ENCODE assay signal across 8 mouse cellular contexts in genomic region chr9:57762563-57762991, GRCm38 (mm10). TPM values are rescaled to one million over a fixed set of nuclear protein-coding genes. Genes with fewer than 3 reads are reported as not detected.
DNase-seq lines count a peak whose midpoint lies in the region; ATAC-seq and TF ChIP-seq lines count a peak whose summit lies in the region.

No protein-coding gene starts in this region.

- H3K4me2 ChIP-seq in limb, embryonic 14.5 days (replicated peaks; ENCODE audit: low read depth, low read length, severe bottlenecking): 0 out of 2 replicates have a peak overlapping the region, but pooled peaks have one; percentile 7
- peak overlapping the region; percentile 95 for H3K4me2 ChIP-seq in midbrain, embryonic 14.5 days (ENCODE audit: low read length)

- peaks cover 43% of the 10 kb centered on the region for H3K4me1 ChIP-seq in hindbrain, embryonic 10.5 days (replicated peaks)
- peaks cover 32% of the 10 kb centered on the region for H3K4me1 ChIP-seq in limb, embryonic 14.5 days (ENCODE audit: control insufficient read depth, insufficient read depth, low read length)
- peaks cover 31% of the 10 kb centered on the region for H3K4me1 ChIP-seq in midbrain, embryonic 14.5 days (ENCODE audit: control insufficient read depth, insufficient read depth, low read length)

- no peaks in the 10 kb centered on the region for H3K27me3 ChIP-seq in hindbrain, embryonic 10.5 days (ENCODE audit: insufficient read depth, poor library complexity, severe bottlenecking)
- H3K27me3 ChIP-seq in limb, embryonic 14.5 days (ENCODE audit: control insufficient read depth, insufficient read depth, low read length): no peaks in the 10 kb centered on the region
- H3K27me3 ChIP-seq in midbrain, embryonic 14.5 days (ENCODE audit: control insufficient read depth, insufficient read depth, low read length): no peaks in the 10 kb centered on the region

- H3K27ac ChIP-seq in hindbrain, embryonic 10.5 days: peak overlapping the region; percentile 26; the same call in 1 of the 2 replicates
- H3K27ac ChIP-seq in limb, embryonic 14.5 days (replicated peaks; ENCODE audit: low read depth, low read length): peak overlapping the region; percentile 5; the same call in 1 of the 2 replicates
- no peak overlapping the region for H3K27ac ChIP-seq in midbrain, embryonic 14.5 days (replicated peaks; ENCODE audit: low read depth, low read length)

- peak overlapping the region; percentile 93 for H3K4me3 ChIP-seq in hindbrain, embryonic 10.5 days
- H3K4me3 ChIP-seq in limb, embryonic 14.5 days (replicated peaks; ENCODE audit: low read length): no peak overlapping the region
- H3K4me3 ChIP-seq in midbrain, embryonic 14.5 days (replicated peaks; ENCODE audit: low read depth, low read length): no peak overlapping the region

- no peak for TF ChIP-seq POLR2A in limb, embryonic 14.5 days (IDR thresholded peaks at IDR 0.05; ENCODE audit: borderline replicate concordance, extremely low read depth, insufficient read depth, insufficient read length)

- H3K36me3 ChIP-seq in hindbrain, embryonic 10.5 days: peaks cover 45% of the 10 kb centered on the region
- peaks cover 44% of the 10 kb centered on the region for H3K36me3 ChIP-seq in limb, embryonic 14.5 days (ENCODE audit: control insufficient read depth, insufficient read depth, low read length)
- peaks cover 40% of the 10 kb centered on the region for H3K36me3 ChIP-seq in midbrain, embryonic 14.5 days (ENCODE audit: control insufficient read depth, insufficient read depth, low read length)

- no peak for ATAC-seq in limb, embryonic 14.5 days (ENCODE audit: low FRiP score, low read depth)
- ATAC-seq in midbrain, embryonic 14.5 days (ENCODE audit: low FRiP score, low TSS enrichment): no peak

- H3K9ac ChIP-seq in limb, embryonic 14.5 days (ENCODE audit: low read depth, low read length, severe bottlenecking): 0 out of 2 replicates have a peak overlapping the region, but pooled peaks have one; percentile 25
- peak overlapping the region; percentile 9; the same call in 1 of the 2 replicates for H3K9ac ChIP-seq in midbrain, embryonic 14.5 days (replicated peaks; ENCODE audit: low read length)

- peak; percentile 56 for DNase-seq in embryo, embryonic 10 days (ENCODE audit: low spot score)
- no peak for DNase-seq in embryo, embryonic 9.5 days (ENCODE audit: extremely low spot score)
- DNase-seq in adrenal gland, postnatal 36 days: peak; percentile 40 to 47
- DNase-seq in fibroblast of lung, adult 2 months (ENCODE audit: low read depth): peak; percentile 56
- DNase-seq in hindbrain, embryonic 10.5 days (ENCODE audit: low spot score): peak; percentile 35
- peak; percentile 35 for DNase-seq in limb, embryonic 14.5 days (ENCODE audit: low spot score)
- peak; percentile 61 for DNase-seq in midbrain, embryonic 14.5 days
- peak; percentile 72 for DNase-seq in thymus, postnatal 4 days

- no peaks in the 10 kb centered on the region for H3K9me3 ChIP-seq in hindbrain, embryonic 10.5 days
- no peaks in the 10 kb centered on the region for H3K9me3 ChIP-seq in limb, embryonic 14.5 days (ENCODE audit: control insufficient read depth, low read length)
- H3K9me3 ChIP-seq in midbrain, embryonic 14.5 days (ENCODE audit: control insufficient read depth, low read length): no peaks in the 10 kb centered on the region

- WGBS in hindbrain, embryonic 10.5 days: 67% methylated on average over 6 of the region's 6 CpGs
- 55% methylated on average over 6 of the region's 6 CpGs for WGBS in limb, embryonic 14.5 days
- 66% methylated on average over 6 of the region's 6 CpGs for WGBS in midbrain, embryonic 14.5 days

RNA-seq across cellular contexts. Expression of gene Clk3, which starts 3.1 kb away (rescaled TPM):
- total RNA-seq in adrenal gland, postnatal 36 days (2021): 10 to 100 TPM; 60.4 to 72.2 TPM
- polyA plus RNA-seq in hindbrain, embryonic 10.5 days (2016; fragmentation: Nextera tagmentation; extraction: Ambion mirVana): 90.7 and 105 TPM in 2 replicates
- 133 and 146 TPM in 2 replicates for polyA plus RNA-seq in limb, embryonic 14.5 days (2012; rRNA removed)
- polyA plus RNA-seq in limb, embryonic 14.5 days (2014; fragmentation: Nextera tagmentation; extraction: Ambion mirVana): 56.1 and 76.3 TPM in 2 replicates
- polyA plus RNA-seq in midbrain, embryonic 14.5 days (2014; fragmentation: Nextera tagmentation; extraction: Ambion mirVana): 66.3 and 68.7 TPM in 2 replicates

RNA-seq across cellular contexts. Expression of gene Edc3, which starts 54.2 kb away (rescaled TPM):
- total RNA-seq in adrenal gland, postnatal 36 days (2021): 1 to 10 TPM; 8.5 to 9.9 TPM
- polyA plus RNA-seq in hindbrain, embryonic 10.5 days (2016; fragmentation: Nextera tagmentation; extraction: Ambion mirVana): 41.0 and 41.1 TPM in 2 replicates
- polyA plus RNA-seq in limb, embryonic 14.5 days (2012; rRNA removed): 21.0 and 24.4 TPM in 2 replicates
- polyA plus RNA-seq in limb, embryonic 14.5 days (2014; fragmentation: Nextera tagmentation; extraction: Ambion mirVana): 25.7 and 27.7 TPM in 2 replicates
- polyA plus RNA-seq in midbrain, embryonic 14.5 days (2014; fragmentation: Nextera tagmentation; extraction: Ambion mirVana): 24.6 and 27.7 TPM in 2 replicates
